Mouse (Mus musculus) forebrain, embryonic 12.5 days (tissue): ENCODE measurements at regions not wholly inside any gene's neighbourhood (a gene's known extent, or its start where the extent isn't known, plus 50 kb on each side); places are given as distances from the start of the nearest gene placed in this dataset.
"Not testable (repeated sequence)": the region's sequence is repeated elsewhere in the genome, so short reads cannot be mapped to it uniquely, and the experiment has no call there.

Experiments used
- ATAC-seq: fragments of 200-750 bp; cut with Nextera tagmentation; 2 replicates; pipeline ENCODE4 v1.8.0; 2017; ENCODE audit warnings: moderate TSS enrichment; ENCODE audit not compliant: low FRiP score
- H3K27ac ChIP-seq: fragments of 300-500 bp; sonication (generic); 2 replicates; pipeline ENCODE4 v1.5.1; 2016; ENCODE audit warnings: mild to moderate bottlenecking
- H3K27me3 ChIP-seq: fragments of 300-500 bp; sonication (generic); 2 replicates; pipeline ENCODE4 v1.6.1; 2016; ENCODE audit warnings: mild to moderate bottlenecking
- H3K36me3 ChIP-seq: fragments of 300-500 bp; sonication (generic); replicated peaks from 2 replicates; pipeline ENCODE4 v1.6.1; 2016; ENCODE audit warnings: mild to moderate bottlenecking
- H3K4me1 ChIP-seq: fragments of 300-500 bp; sonication (generic); 2 replicates; pipeline ENCODE4 v1.6.1; 2016
- H3K4me2 ChIP-seq: fragments of 300-500 bp; sonication (generic); 2 replicates; pipeline ENCODE4 v1.6.1; 2016; ENCODE audit warnings: mild to moderate bottlenecking, moderate library complexity
- H3K4me3 ChIP-seq: fragments of 300-500 bp; sonication (generic); replicated peaks from 2 replicates; pipeline ENCODE4 v1.5.1; 2016; ENCODE audit warnings: mild to moderate bottlenecking
- H3K9ac ChIP-seq: fragments of 300-500 bp; sonication (generic); 2 replicates; pipeline ENCODE4 v1.6.1; 2016; ENCODE audit warnings: mild to moderate bottlenecking
- H3K9me3 ChIP-seq: fragments of 300-500 bp; sonication (generic); 2 replicates; pipeline ENCODE4 v1.6.1; 2016
- WGBS: fragments of 180-500 bp; shearing (Covaris S2); methylation state at CpG from one replicate; pipeline ENCODE4 v1.1.7; 2016; 5-methylcytosine and 5-hydroxymethylcytosine counted together

GRCm38 (mm10) chr5:7586547-7586946 is 242.0 kb upstream of the Zfp804b start:
- Histone ChIP-seq H3K9me3 (no peaks in the 10 kb centered on the region), H3K4me2 (no peak overlapping the region), H3K36me3 (no peaks in the 10 kb centered on the region), H3K4me3 (no peak overlapping the region), H3K27me3 (no peaks in the 10 kb centered on the region), H3K4me1 (no peaks in the 10 kb centered on the region), H3K9ac (no peak overlapping the region), H3K27ac (no peak overlapping the region)
- no peak for ATAC-seq

DNA sequence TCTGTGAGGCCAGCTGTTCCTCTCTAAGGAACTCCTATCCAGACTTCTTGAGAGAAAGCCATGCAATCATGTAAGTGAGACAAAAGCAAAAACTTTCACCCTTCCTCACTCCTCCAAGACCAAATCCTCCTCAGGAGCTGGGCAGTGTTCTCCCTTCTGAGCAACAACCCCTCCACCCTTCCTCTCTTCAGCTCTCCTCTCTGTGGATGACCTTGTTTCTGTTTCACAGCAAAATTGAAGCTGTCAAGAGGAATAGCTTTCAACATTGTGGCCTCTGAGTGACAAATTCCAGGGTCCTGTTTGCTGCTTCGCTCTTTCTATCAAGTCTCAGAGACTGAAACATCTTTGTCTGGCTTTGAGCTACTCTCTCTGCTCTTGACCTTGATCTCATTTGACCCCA is 255.9 kb upstream of the Zfp804b start:
- H3K9me3 ChIP-seq = no peaks in the 10 kb centered on the region
- H3K4me3 ChIP-seq = no peak overlapping the region
- ATAC-seq = no peak
- no peak overlapping the region for H3K9ac ChIP-seq
- 88% methylated on average over 1 of the region's 1 CpGs for WGBS
- H3K27ac ChIP-seq = no peak overlapping the region
- no peak overlapping the region for H3K4me2 ChIP-seq
- H3K27me3 ChIP-seq = no peaks in the 10 kb centered on the region
- no peaks in the 10 kb centered on the region for H3K4me1 ChIP-seq
- no peaks in the 10 kb centered on the region for H3K36me3 ChIP-seq

DNA sequence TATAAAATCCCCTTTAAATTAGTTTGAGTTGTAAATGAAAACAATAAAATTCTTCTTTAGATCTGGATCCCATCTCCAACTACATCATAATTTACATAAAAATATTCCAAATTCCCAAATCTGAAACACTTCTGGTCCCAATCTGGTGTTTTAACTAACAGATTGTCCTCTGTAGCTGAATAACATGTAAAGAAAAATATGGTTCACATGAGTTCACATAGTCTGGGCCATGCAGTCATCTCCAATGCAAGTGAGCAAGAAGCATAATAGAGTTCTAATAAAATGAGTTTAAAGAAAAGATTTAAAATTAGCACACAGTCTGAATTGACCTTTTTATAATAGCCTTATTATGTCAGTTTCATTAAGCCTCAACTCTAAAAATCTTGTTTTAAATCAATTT is 263.0 kb upstream of the Zfp804b start:
- Histone ChIP-seq H3K4me1 (no peaks in the 10 kb centered on the region), H3K9ac (no peak overlapping the region), H3K4me3 (no peak overlapping the region), H3K27me3 (no peaks in the 10 kb centered on the region), H3K4me2 (no peak overlapping the region), H3K9me3 (no peaks in the 10 kb centered on the region), H3K27ac (no peak overlapping the region), H3K36me3 (no peaks in the 10 kb centered on the region)
- ATAC-seq = no peak

DNA sequence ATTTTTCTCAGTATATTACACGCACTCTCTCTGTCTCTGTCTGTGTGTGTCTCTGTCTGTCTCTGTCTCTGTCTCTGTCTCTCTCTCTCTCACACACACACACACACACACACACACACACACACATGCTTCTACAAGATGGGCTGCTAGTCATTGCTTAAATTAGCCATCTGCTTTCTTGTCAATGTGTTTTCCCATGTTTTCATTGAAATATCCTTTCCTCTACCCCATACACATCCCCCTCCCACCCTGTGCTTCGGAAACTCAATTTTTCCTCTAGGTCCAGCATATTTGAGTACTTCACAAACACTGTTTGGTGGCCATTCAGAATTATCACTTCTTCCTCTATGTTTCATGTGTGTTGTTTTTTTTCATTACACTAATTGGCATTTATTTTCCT is 263.4 kb upstream of the Zfp804b start:
- H3K4me1 ChIP-seq = no peaks in the 10 kb centered on the region
- no peaks in the 10 kb centered on the region for H3K36me3 ChIP-seq
- ATAC-seq = no peak
- no peak overlapping the region for H3K9ac ChIP-seq
- no peak overlapping the region for H3K27ac ChIP-seq
- H3K4me3 ChIP-seq = no peak overlapping the region
- H3K4me2 ChIP-seq = no peak overlapping the region
- H3K9me3 ChIP-seq = no peaks in the 10 kb centered on the region
- WGBS = 93% methylated on average over 2 of the region's 2 CpGs
- H3K27me3 ChIP-seq = no peaks in the 10 kb centered on the region

- Histone ChIP-seq H3K4me1 (no peaks in the 10 kb centered on the region), H3K27ac (no peak overlapping the region), H3K9me3 (no peaks in the 10 kb centered on the region), H3K36me3 (no peaks in the 10 kb centered on the region), H3K9ac (no peak overlapping the region), H3K27me3 (no peaks in the 10 kb centered on the region), H3K4me3 (no peak overlapping the region), H3K4me2 (no peak overlapping the region)
- 81% methylated on average over 2 of the region's 2 CpGs for WGBS
- ATAC-seq = peak; percentile 49; the same call in 1 of the 2 replicates
Observed at GRCm38 (mm10) chr5:7655280-7655679, 305.0 kb upstream of the Steap4 start.

DNA sequence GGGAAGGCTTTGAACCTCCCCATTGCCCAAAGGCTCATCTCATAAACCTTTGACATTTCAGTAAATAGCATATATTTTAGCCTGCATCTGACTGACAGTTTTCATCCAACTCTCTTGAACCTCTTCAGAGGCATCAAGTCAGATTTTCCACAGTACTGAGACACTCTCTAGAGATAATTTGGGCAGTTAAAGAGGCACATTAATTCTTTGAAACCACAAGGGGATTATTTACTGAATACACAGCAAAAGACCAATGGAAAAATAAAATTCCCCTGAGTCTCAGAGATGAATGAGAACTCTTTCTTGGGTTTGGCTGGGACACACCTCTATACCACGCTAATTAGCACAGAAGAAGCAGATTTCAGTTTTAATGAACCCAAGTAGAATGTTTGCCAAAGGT is 258.5 kb upstream of the Steap4 start:
- Histone ChIP-seq H3K4me2 (no peak overlapping the region), H3K4me3 (no peak overlapping the region), H3K9me3 (no peaks in the 10 kb centered on the region), H3K4me1 (no peaks in the 10 kb centered on the region), H3K36me3 (no peaks in the 10 kb centered on the region), H3K27ac (no peak overlapping the region), H3K27me3 (no peaks in the 10 kb centered on the region), H3K9ac (no peak overlapping the region)
- no peak for ATAC-seq
- WGBS = 75% methylated on average over 1 of the region's 1 CpGs

DNA sequence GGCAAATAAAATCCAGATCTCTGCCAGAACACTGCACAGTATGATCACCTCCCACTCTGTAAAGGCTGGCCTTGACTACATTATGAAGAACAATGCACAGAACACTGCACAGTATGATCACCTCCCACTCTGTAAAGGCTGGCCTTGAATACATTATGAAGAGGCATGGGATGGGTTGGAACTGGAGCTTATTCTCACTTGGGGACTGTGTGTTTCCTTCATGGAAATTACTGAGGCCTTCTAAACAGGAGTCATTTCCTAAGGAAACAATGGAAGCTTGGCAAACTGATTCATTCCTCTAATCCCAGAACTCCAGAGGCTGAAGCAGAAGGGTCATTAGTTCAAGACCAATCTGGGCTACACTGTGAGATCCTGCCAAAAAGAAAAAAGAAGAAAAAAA is 240.7 kb upstream of the Steap4 start:
- Histone ChIP-seq H3K27me3 (no peaks in the 10 kb centered on the region), H3K9ac (no peak overlapping the region), H3K4me3 (no peak overlapping the region), H3K4me1 (no peaks in the 10 kb centered on the region), H3K27ac (no peak overlapping the region), H3K4me2 (no peak overlapping the region), H3K36me3 (no peaks in the 10 kb centered on the region), H3K9me3 (no peaks in the 10 kb centered on the region)
- ATAC-seq = no peak

GRCm38 (mm10) chr5:7720061-7720460 is 240.2 kb upstream of the Steap4 start:
- Histone ChIP-seq H3K9ac (no peak overlapping the region), H3K4me3 (no peak overlapping the region), H3K4me2 (no peak overlapping the region), H3K4me1 (no peaks in the 10 kb centered on the region), H3K27me3 (no peaks in the 10 kb centered on the region), H3K9me3 (no peaks in the 10 kb centered on the region), H3K36me3 (no peaks in the 10 kb centered on the region), H3K27ac (no peak overlapping the region)
- 56% methylated on average over 3 of the region's 3 CpGs for WGBS
- no peak for ATAC-seq

DNA sequence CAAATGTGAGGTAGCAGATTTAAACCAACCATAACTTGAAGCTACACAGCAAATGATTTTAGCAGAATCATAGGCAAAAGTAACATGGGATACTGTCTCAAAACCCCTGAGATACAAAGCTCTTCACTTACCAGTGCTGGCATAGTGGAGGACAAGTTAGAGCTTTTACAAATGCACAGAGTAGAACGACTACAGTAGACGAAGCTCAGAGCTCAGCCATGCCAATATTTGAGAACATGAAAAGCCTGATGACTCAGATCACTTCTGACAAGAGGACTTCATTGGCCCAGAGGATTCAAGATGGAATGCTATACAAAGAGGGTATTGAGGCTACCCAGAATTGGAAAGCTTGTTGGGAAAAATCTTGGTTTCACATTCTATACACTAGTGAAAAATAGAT is 239.6 kb upstream of the Steap4 start:
- no peak overlapping the region for H3K9ac ChIP-seq
- H3K27me3 ChIP-seq = no peaks in the 10 kb centered on the region
- H3K4me1 ChIP-seq = no peaks in the 10 kb centered on the region
- no peak overlapping the region for H3K4me2 ChIP-seq
- no peak overlapping the region for H3K27ac ChIP-seq
- no peak overlapping the region for H3K4me3 ChIP-seq
- 87% methylated on average over 2 of the region's 2 CpGs for WGBS
- no peaks in the 10 kb centered on the region for H3K9me3 ChIP-seq
- H3K36me3 ChIP-seq = no peaks in the 10 kb centered on the region
- no peak for ATAC-seq

DNA sequence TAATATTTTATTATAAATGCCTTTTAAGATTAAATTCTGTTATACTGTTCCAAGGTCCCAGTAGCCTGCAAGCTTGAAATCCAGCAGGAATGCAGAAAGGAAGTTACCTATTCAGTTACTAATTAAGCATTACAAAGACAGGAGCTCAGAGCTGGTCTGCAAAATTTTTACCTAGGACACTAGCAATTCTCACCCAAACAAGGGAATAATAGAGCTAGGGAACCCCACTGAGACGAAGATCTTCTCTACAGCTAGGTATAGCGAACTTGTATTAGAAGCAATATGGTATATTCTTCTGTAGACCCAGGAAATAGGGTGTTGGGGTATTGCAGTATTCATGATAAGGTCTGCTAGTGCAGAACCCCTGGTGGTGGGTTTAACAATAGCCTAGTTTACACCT is 227.7 kb upstream of the Steap4 start:
- WGBS = 67% methylated on average over 2 of the region's 2 CpGs
- not testable (repeated sequence) for H3K9me3 ChIP-seq, ATAC-seq, H3K4me2 ChIP-seq, H3K9ac ChIP-seq, H3K4me3 ChIP-seq, H3K27ac ChIP-seq, H3K4me1 ChIP-seq, H3K36me3 ChIP-seq, H3K27me3 ChIP-seq

GRCm38 (mm10) chr5:7779827-7780226 is 180.4 kb upstream of the Steap4 start:
- ATAC-seq = no peak
- H3K4me1 ChIP-seq = no peaks in the 10 kb centered on the region
- no peak overlapping the region for H3K4me3 ChIP-seq
- no peaks in the 10 kb centered on the region for H3K27me3 ChIP-seq
- H3K4me2 ChIP-seq = no peak overlapping the region
- no peaks in the 10 kb centered on the region for H3K9me3 ChIP-seq
- no peaks in the 10 kb centered on the region for H3K36me3 ChIP-seq
- H3K9ac ChIP-seq = no peak overlapping the region
- WGBS = 90% methylated on average over 1 of the region's 1 CpGs
- H3K27ac ChIP-seq = no peak overlapping the region

DNA sequence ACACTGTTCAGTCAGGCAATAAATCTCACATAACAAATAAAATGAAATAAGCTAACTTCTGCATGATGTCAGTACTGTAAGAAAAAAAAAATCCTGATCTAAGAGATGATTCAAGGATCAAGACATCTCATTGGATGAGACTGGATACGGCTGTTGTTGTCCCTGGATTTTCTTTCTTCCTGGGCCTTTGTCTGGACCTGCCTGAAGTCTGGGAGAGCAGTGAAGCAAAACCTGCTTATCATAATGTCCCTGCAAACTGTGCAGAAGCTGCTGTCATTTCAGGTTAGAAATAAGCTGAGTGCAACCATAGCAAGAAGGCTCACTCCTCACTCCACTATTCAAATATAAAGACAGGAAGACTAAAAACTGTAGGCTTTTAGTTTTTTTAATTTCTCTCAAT is 178.0 kb upstream of the Steap4 start:
- no peak for ATAC-seq
- H3K27ac ChIP-seq = no peak overlapping the region
- H3K4me3 ChIP-seq = no peak overlapping the region
- no peak overlapping the region for H3K4me2 ChIP-seq
- H3K9me3 ChIP-seq = no peaks in the 10 kb centered on the region
- no peaks in the 10 kb centered on the region for H3K36me3 ChIP-seq
- H3K4me1 ChIP-seq = no peaks in the 10 kb centered on the region
- no peak overlapping the region for H3K9ac ChIP-seq
- no peaks in the 10 kb centered on the region for H3K27me3 ChIP-seq
- 74% methylated on average over 1 of the region's 1 CpGs for WGBS

DNA sequence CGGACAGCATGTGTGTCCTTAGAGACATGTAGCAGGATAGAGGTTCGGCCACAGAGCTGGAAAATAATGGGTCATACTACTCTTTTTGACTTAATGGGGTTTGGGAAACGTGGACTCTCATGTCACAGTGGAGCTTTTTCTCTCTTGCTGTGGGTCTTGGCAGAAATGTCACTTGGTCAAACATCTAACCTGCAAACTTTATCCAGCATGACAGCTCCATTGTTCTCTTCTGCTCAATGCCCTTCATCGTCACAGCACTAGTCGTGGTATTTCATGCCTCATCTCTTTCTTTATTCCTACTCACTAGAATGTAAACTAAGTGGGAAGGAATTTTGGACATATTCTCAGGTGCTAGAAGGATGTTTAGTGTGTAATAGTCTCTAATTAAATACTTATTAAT is 171.9 kb upstream of the Steap4 start:
- Histone ChIP-seq H3K4me2 (no peak overlapping the region), H3K9me3 (no peaks in the 10 kb centered on the region), H3K27me3 (no peaks in the 10 kb centered on the region), H3K9ac (no peak overlapping the region), H3K4me3 (no peak overlapping the region), H3K27ac (no peak overlapping the region), H3K4me1 (no peaks in the 10 kb centered on the region), H3K36me3 (no peaks in the 10 kb centered on the region)
- WGBS = 49% methylated on average over 5 of the region's 5 CpGs
- no peak for ATAC-seq

- Histone ChIP-seq H3K9ac (no peak overlapping the region), H3K27ac (no peak overlapping the region), H3K4me1 (no peaks in the 10 kb centered on the region), H3K27me3 (no peaks in the 10 kb centered on the region), H3K4me3 (no peak overlapping the region), H3K9me3 (no peaks in the 10 kb centered on the region), H3K4me2 (no peak overlapping the region), H3K36me3 (no peaks in the 10 kb centered on the region)
- no peak for ATAC-seq
- WGBS = 95% methylated on average over 1 of the region's 1 CpGs
Observed at GRCm38 (mm10) chr5:7789126-7789525, 171.1 kb upstream of the Steap4 start.
